Mouse (Mus musculus): Measurements from ENCODE around the gene Zfp775.
A peak's percentile ranks its signal among the peaks of the same experiment; 100 is the strongest.

Zfp775 gene

GRCm38 (mm10) chr6:48601271-48602079, at the start of gene Zfp775:
TSS of gene Zfp775 (plus strand) at chr6:48602063.
- peak; percentile 91 for DNase-seq (ENCODE audit: low spot score)

- DNase-seq (ENCODE audit: low spot score) = no peak
Observed at GRCm38 (mm10) chr6:48552918-48553317, 48.9 kb upstream of the Zfp775 start.

DNA sequence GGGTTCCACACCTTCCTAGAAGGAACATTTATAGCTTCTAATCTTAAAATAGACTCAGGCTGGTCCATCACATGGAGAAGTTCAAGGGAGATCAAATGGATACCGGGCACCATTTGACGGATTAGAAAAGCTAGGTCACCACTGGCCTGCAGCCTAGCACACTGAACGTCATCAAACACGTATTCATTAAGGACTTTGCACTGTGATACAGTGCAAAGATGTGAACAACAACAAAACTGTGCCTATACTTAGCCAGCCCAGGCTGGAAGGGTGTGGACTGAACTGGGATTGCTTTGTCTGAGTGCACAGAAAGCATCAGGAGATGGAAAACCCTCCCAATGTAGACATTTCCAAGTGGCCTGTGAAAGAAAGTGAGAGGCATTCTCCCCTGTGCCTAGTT, 48.0 kb upstream of the Zfp775 start:
- no peak for DNase-seq (ENCODE audit: low spot score)

- peak; percentile 96 for DNase-seq (ENCODE audit: low spot score)
Observed at GRCm38 (mm10) chr6:48554280-48555103, 47.4 kb upstream of the Zfp775 start, which contains the start of gene Lrrc61. TSS of gene Lrrc61 (plus strand) at chr6:48554796.

GRCm38 (mm10) chr6:48555104-48555890, 46.6 kb upstream of the Zfp775 start:
- peak; percentile 56 for DNase-seq (ENCODE audit: low spot score)

- DNase-seq (ENCODE audit: low spot score) = no peak
Observed at GRCm38 (mm10) chr6:48555956-48556355, 45.9 kb upstream of the Zfp775 start.

DNA sequence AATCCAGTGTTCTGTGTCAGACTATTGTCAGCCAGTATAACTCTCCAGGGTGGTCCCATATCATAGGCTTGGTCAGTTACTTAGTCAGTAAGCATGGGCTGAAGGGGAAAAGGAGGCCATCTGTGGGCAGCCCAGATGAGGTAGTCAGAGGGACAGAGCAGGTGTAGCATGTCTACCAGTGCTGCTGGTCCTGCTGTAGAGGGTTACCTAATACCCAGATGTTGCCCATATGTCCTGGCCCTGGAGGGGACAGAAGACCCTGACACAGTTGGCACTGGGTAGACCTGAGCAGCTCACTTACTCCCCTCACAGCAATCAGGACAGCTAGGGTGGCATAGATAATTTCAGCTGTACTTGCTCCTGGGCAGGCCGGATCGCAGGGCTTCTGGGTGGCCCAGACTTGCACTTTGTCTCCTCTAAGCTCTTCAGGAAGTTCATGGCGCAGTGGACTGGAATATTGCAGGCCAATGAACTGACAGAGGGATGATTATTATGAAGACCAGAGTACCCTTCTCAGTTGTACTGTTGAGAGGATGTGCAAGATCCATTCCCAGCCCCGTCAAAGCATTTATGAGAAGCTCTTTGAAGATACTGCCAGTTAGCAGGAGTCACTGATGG, 36.1 kb upstream of the Zfp775 start:
- no peak for DNase-seq (ENCODE audit: low spot score)

GRCm38 (mm10) chr6:48566312-48566711, 35.6 kb upstream of the Zfp775 start:
- no peak for DNase-seq (ENCODE audit: low spot score)

GRCm38 (mm10) chr6:48568036-48568984, 33.6 kb upstream of the Zfp775 start:
- DNase-seq (ENCODE audit: low spot score) = no peak

DNA sequence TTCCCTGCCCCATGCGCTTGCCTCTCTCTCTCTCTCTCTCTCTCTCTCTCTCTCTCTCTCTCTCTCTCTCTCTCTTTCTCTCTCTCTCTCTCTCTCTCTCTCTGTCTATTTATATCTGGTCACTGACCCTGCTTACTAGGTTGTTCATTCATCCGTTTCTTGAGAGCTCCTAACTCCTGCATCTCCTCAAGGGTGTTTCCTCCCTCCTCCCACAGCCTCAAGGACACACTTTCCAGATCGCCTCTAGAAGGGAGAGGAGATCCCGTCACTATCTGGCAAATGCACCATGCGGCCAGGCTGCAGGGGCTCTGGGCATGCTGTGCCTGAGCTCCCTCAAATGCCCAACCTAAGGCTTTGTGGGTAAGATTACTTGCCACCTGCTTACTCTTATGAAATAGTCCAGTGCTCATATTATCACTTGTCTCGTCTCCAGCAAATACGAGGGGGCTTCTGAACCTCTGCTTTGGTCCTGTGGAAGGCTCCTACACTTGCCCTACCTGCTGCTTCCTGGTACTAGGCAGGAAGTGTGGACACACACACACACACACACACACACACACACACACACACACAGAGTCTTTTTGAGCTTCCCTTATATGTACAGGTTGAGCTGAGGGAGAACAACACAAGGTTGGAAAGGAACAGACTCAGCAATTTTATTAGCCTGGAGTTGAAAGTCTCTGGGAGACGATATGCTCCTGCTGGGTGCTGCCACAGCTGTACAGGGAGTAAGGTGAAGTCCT, 32.6 kb upstream of the Zfp775 start:
- DNase-seq (ENCODE audit: low spot score) = no peak

DNA sequence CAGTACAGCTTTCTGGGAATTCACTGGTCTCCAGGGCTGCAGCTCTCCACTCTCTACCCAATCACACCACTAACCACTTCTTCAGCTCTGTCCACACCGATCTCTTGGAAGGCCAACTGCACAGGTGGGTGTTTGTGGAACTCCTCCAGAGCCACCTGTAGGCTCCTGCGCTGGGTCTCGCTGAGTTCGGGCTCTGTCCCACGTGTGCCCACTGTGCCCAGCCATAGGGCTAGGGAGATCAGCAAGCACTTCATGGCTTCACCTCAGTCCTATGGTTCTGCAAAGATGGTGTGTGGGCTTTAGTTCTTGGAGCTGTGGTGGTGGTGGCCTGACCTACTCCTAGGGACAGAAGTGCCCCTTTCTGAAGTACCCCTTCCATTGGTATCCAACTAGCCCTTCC, 29.8 kb upstream of the Zfp775 start:
- no peak for DNase-seq (ENCODE audit: low spot score)

DNA sequence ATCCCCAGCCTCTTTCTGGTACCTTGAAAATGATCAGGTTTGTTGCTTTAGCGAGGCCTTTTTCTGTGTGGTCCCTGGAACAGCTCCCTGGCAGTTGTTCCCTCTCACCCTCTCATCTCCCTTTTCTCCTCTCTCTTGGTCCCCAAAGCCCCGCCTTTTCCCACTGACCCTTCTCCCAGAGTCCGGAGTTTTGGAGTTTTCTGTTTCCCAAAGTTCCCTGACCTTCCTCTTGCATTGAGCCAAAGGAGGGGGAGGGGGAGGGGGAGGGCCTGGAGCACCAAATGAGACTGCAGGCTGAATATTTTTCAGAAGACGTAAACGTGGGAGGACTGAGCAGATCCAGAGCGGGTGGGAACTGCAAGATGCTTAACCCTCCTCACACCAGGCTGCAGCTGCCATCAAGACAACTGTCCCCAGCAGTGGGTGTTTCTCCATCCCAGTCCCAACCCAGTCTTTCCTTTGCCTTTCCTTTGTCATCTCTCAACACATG, 29.2 kb upstream of the Zfp775 start, which contains the start of gene Rarres2:
Gene Rarres2, minus strand, starts transcription at position 218 of the 490 bp plus-strand sequence.
- no peak for DNase-seq (ENCODE audit: low spot score)

- no peak for DNase-seq (ENCODE audit: low spot score)
Observed at GRCm38 (mm10) chr6:48573280-48573679, 28.6 kb upstream of the Zfp775 start.

- DNase-seq (ENCODE audit: low spot score) = no peak
Observed at GRCm38 (mm10) chr6:48573981-48574380, 27.9 kb upstream of the Zfp775 start.

GRCm38 (mm10) chr6:48578736-48579135, 23.1 kb upstream of the Zfp775 start:
- no peak for DNase-seq (ENCODE audit: low spot score)

- DNase-seq (ENCODE audit: low spot score) = no peak
Observed at GRCm38 (mm10) chr6:48579215-48579648, 22.6 kb upstream of the Zfp775 start.

DNA sequence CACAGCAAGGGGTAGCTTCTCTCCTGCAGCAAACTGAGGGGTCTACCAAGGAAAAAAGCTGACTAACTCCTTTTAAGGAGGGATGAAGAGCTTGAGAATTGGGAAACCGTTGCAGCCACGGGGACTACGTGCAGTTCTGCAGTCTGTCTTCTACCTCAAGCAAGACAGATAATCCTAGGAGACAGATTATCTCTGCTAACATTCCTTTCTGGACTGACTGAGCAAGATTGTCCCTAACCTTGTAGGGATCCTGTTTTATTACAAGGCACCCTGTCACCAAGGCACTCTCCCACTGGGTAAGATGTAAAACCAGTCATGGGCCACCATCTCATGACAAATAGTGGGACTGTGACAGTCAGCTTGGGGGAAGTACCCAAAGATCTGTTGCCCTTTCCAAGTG, 20.6 kb upstream of the Zfp775 start:
- no peak for DNase-seq (ENCODE audit: low spot score)

GRCm38 (mm10) chr6:48582037-48582436, 19.8 kb upstream of the Zfp775 start:
- peak; percentile 54 for DNase-seq (ENCODE audit: low spot score)

GRCm38 (mm10) chr6:48589194-48589750, 12.6 kb upstream of the Zfp775 start, which contains the start of gene Gm45021:
TSS of gene Gm45021 (plus strand) at chr6:48589610.
- no peak for DNase-seq (ENCODE audit: low spot score)
